Mouse (Mus musculus) CD8-positive naive resting alpha-beta T cell, adult 2 months (primary cell): ENCODE results near the gene Gpr183.

ENCODE experiments used
- DNase-seq, 2 experiments: peaks; one replicate each; pipeline ENCODE4 v3.0.0; 2022; ENCODE audit warnings: low read depth in 2 of 2, low spot score in 2 of 2

The Gpr183 gene

DNA sequence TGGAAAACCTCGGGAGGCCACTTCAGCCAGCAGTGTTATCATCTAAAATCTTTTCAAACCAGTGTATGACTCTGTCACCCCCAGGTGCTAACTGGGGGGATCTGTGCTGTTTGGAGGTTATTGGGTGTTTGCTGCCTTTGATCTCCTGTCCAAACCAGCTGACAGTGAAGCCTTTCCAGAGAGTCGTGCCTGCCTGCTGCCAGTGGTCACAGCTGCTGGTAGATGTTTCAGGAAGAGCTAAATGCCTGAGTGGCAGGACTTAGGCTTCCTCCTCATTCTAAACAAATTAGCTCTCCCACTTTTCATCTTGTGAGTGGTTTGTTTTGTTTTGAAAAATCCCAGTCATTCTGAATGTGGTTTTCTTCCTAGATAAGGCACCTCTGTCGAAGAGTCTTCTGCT lies 60.2 kb downstream of the Gpr183 start:
- DNase-seq, result no peak

DNA sequence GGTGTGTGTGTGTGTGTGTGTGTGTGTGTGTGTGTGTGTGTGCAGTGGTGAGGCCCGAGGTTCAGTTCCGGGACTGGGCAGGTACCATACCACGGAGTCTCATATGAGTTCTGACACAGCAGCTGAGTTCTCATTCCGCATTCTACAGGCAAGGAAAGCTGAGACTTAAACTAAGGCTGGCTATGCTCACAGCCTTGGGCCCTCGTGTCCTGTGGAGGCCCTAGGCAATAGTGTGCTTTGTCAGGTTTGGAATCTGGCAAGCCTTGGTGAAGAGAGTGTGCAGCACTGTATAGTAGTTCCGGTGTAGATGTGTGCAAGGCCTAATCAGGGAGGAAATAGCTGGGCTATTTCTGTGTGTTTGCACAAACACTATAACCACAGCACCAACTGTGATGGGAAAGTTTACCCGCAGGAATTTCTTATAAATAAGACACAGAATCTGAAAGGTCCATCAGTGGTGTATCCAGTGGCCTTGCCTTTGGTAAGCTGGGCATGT lies 61.6 kb downstream of the Gpr183 start:
- DNase-seq, result no peak
